Mouse (Mus musculus) heart, embryonic 11.5 days (tissue): ENCODE results near the gene Ndufs1. TPM values are rescaled to one million over a fixed set of nuclear protein-coding genes. Genes with fewer than 3 reads are reported as not detected.

Experiments used
- ATAC-seq: fragments of 200-750 bp; cut with Nextera tagmentation; replicated peaks from 2 replicates; pipeline ENCODE4 v1.8.0; 2017; ENCODE audit warnings: moderate library complexity; ENCODE audit not compliant: insufficient number of reproducible peaks, low FRiP score, low TSS enrichment
- H3K27ac ChIP-seq: fragments of 300-500 bp; sonication (generic); 2 replicates; pipeline ENCODE4 v1.5.1; 2014; ENCODE audit warnings: mild to moderate bottlenecking, low read depth, low read length
- H3K27me3 ChIP-seq: fragments of 300-500 bp; sonication (generic); 2 replicates; pipeline ENCODE4 v1.6.1; 2014; ENCODE audit warnings: mild to moderate bottlenecking, low read length, mixed read lengths; ENCODE audit not compliant: control insufficient read depth, insufficient read depth
- H3K36me3 ChIP-seq: fragments of 300-500 bp; sonication (generic); 2 replicates; pipeline ENCODE4 v1.6.1; 2014; ENCODE audit warnings: mild to moderate bottlenecking, low read length, moderate library complexity, mixed read lengths; ENCODE audit not compliant: control insufficient read depth, insufficient read depth
- H3K4me1 ChIP-seq: fragments of 300-500 bp; sonication (generic); 2 replicates; pipeline ENCODE4 v1.6.1; 2014; ENCODE audit warnings: low read length; ENCODE audit not compliant: control insufficient read depth, insufficient read depth
- H3K4me2 ChIP-seq: fragments of 300-500 bp; sonication (generic); 2 replicates; pipeline ENCODE4 v1.6.1; 2014; ENCODE audit warnings: mild to moderate bottlenecking, moderate library complexity
- H3K4me3 ChIP-seq: fragments of 300-500 bp; sonication (generic); 2 replicates; pipeline ENCODE4 v1.5.1; 2014; ENCODE audit warnings: low read depth, low read length
- H3K9ac ChIP-seq: fragments of 300-500 bp; sonication (generic); 2 replicates; pipeline ENCODE4 v1.6.1; 2014; ENCODE audit warnings: mild to moderate bottlenecking, low read depth, low read length, moderate library complexity
- H3K9me3 ChIP-seq: fragments of 300-500 bp; sonication (generic); replicated peaks from 2 replicates; pipeline ENCODE4 v1.6.1; 2016; ENCODE audit warnings: low read length; ENCODE audit not compliant: control insufficient read depth
- WGBS: fragments of 180-500 bp; shearing (Covaris S2); extraction: QIAGEN DNeasy Blood & Tissue Kit; methylation state at CpG from one replicate; pipeline ENCODE4 v1.1.7; 2014; ENCODE audit not compliant: insufficient replicate concordance; 5-methylcytosine and 5-hydroxymethylcytosine counted together
- polyA plus RNA-seq: library from polyadenylated mRNA; unstranded; fragments of >200 nt; fragmentation: Nextera tagmentation; extraction: Ambion mirVana; gene quantifications from 2 replicates; pipeline ENCODE4 v1.2.1, GENCODE M21; 2014

Ndufs1 gene
- polyA plus RNA-seq, 1 experiment from 2014 or later = 285 TPM

DNA sequence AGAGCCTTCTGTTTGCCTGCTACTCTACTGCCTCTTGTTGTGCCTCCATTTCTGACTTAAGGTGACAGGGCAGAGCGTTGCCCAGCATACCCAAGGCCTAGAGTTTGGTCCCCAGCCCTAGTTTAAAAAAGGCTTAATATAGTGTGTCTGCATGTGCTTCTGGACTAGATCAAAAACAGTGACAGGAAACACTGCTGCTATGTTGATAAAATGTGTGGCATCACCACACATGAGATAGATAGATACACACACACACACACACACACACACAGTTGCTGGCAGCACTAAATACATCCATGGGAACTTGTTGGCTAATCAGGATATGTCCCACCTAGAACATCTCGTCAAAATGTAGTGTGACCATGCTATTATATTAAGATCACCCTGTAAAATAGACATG is 56.3 kb downstream of the Ndufs1 start:
- no peak overlapping the region for H3K9ac ChIP-seq
- no peak for ATAC-seq
- no peak overlapping the region for H3K27ac ChIP-seq
- no peaks in the 10 kb centered on the region for H3K9me3 ChIP-seq
- no peak overlapping the region for H3K4me3 ChIP-seq
- H3K36me3 ChIP-seq = peaks cover 31% of the 10 kb centered on the region
- no peaks in the 10 kb centered on the region for H3K27me3 ChIP-seq
- WGBS = 93% methylated on average over 2 of the region's 2 CpGs
- no peaks in the 10 kb centered on the region for H3K4me1 ChIP-seq
- no peak overlapping the region for H3K4me2 ChIP-seq

DNA sequence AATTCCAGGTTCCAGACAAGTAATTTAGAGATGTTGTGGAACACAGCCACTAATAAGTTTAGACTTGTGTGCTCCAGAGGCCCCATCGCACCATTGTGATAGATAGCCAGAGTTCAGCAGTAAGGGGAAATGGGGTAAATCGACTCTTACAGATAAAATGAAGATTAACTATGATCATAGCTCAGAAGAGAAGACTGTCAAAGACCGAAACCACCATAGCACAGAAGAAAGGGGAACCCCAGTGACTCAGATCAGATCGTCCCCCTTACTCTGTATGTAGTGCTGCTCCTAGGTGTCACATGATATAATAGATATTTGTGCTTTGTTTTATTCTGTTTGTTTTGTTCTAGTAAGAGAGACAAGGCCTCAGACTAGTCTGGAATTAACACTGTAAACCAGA is 57.0 kb downstream of the Ndufs1 start:
- Histone ChIP-seq H3K4me1 (no peaks in the 10 kb centered on the region), H3K4me2 (no peak overlapping the region), H3K9me3 (no peaks in the 10 kb centered on the region), H3K9ac (no peak overlapping the region), H3K27ac (no peak overlapping the region), H3K27me3 (no peaks in the 10 kb centered on the region), H3K4me3 (no peak overlapping the region), H3K36me3 (peaks cover 31% of the 10 kb centered on the region)
- no peak for ATAC-seq
- 89% methylated on average over 4 of the region's 4 CpGs for WGBS

DNA sequence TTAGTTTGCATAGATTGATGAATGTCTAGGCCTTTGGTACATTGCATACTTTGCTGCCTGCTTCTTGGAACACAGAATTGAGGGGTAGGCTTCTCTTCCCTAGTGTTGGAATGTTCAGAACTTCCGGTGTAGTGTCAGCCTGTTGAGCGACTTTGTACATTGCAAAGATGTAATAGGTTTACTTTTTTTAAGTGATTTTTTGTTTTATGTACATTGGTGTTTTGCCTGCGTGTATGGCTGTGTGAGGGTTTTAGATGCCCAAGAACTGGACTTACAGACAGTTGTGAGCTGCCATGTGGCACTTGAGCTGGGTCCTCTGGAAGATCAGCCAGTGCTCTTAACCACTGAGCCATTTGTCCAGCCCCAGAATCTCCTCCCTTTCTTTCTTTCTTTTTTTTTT is 61.1 kb downstream of the Ndufs1 start:
- Histone ChIP-seq H3K4me1 (peaks cover 5% of the 10 kb centered on the region), H3K9ac (peak overlapping the region; percentile 100), H3K27me3 (no peaks in the 10 kb centered on the region), H3K27ac (peak overlapping the region; percentile 99; the same call in 1 of the 2 replicates), H3K4me3 (peak overlapping the region; percentile 96), H3K4me2 (peak overlapping the region; percentile 81), H3K9me3 (no peaks in the 10 kb centered on the region), H3K36me3 (peaks cover 11% of the 10 kb centered on the region)
- no peak for ATAC-seq
- 43% methylated on average over 3 of the region's 3 CpGs for WGBS

DNA sequence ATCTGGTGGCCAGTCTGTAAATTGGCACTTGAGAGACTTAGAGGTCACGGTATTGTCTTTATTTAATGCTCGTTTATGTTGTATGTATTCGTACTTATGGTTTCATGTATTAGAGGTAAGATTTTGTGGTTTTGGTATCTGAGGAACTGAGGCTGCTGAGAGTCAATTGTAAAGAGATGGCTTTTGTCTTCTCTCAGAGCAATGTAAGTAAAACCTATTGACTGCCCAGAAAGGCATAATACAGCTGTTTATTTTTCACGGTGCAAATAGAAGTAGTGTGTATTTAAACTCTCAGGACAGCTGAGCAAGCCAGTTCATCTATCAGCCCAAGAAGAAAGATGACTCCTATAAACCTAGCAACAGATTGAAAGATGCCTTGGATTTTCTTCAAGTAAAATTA is 61.5 kb downstream of the Ndufs1 start:
- 34% methylated on average over 4 of the region's 4 CpGs for WGBS
- H3K27me3 ChIP-seq = no peaks in the 10 kb centered on the region
- H3K4me2 ChIP-seq = peak overlapping the region; percentile 81

DNA sequence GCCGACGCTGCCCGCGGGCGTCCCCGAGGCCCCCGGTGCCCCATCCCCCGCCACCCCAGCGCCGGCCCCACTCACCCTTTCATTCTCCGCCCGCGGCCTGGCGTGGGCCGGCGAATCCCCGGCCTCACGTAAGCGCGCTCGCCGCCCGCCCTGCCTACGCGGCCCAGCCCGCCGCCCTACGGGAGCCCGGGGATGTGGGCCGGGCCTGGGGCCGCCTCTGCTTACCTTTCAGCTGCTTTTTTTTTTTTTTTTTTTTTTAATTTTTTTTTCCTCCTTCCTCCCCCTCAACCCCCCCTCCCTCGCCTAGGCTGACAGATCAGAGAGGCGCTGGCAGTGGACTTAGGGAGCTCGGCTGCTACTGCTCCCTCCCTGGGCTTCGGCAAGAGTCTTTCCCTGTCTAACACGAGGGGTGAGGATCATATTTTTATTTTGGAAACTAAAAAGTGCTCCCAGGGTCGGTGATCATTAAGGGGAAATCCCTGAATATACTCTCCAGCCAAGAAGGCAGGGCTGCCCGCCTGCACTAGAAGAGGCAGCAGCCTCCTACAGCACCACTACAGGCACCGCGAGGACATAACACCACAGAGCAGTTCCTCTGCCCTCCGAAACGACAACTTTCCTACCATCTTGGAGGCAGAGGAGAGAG is 62.4 kb downstream of the Ndufs1 start, which contains the start of gene Ino80d:
TSS of gene Ino80d (minus strand) at position 532 of the 646 bp plus-strand sequence.
- H3K4me3 ChIP-seq = peak within 1 kb of the TSS; percentile 96
- H3K27ac ChIP-seq = peak within 1 kb of the TSS; percentile 99
- H3K4me1 ChIP-seq = peaks cover 9% of the 10 kb centered on the region
- peak within 1 kb of the TSS; percentile 81 for H3K4me2 ChIP-seq
- ATAC-seq = peak; percentile 81
- no peaks in the 10 kb centered on the region for H3K9me3 ChIP-seq
- H3K9ac ChIP-seq = peak within 1 kb of the TSS; percentile 100
- 0% methylated on average over 25 of the region's 42 CpGs for WGBS
- peaks cover 5% of the 10 kb centered on the region for H3K36me3 ChIP-seq
- no peaks in the 10 kb centered on the region for H3K27me3 ChIP-seq

More for the DNA sequence above, 61.5 kb downstream of the Ndufs1 start:
- Histone ChIP-seq H3K9me3 (no peaks in the 10 kb centered on the region), H3K4me3 (peak overlapping the region; percentile 96), H3K27ac (peak overlapping the region; percentile 99), H3K9ac (peak overlapping the region; percentile 100), H3K36me3 (peaks cover 6% of the 10 kb centered on the region), H3K4me1 (peaks cover 9% of the 10 kb centered on the region)
- ATAC-seq = no peak

DNA sequence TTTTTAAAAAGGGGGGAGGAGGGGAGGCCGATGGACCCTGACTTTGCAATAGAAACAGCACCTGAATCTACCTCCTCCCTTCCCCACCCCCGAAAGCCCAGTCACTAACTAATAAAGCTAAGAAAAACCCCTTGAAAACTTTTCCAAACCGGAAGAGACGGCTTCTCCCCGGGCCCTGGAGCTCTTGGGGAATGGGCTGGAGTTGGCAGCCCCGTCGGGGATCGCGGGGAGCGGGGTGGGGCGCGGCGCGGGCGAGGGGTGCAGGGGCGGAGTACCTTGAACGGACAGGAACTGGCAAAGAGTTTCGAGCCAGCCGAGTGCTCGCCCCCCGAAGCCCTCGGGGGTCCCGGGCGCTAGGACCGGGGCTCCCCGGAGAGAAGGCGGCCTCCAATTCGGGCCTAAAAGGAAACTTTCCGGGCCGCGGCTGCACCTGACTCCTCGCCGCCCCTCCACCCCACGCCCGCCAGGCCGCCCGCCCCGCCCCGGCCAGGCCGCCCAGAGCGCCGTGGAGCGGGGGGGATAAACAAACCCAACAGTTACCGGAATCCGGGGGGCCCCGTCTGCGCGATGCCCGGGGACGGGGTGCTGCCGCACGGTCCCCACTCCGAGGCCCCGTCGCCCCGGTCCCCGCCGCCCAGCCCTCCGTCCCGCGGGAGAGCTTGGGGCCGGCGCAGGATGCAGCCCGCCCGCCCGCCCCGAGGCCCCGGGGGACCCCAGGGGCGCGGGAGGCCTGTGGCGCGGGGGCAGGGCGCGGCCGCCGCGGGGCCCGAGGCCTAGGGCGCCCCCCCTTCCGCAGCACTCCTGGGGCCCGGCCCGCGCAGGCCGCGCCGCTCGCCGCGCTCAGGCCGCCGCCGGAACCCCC is 63.1 kb downstream of the Ndufs1 start:
- peak overlapping the region; percentile 96 for H3K4me3 ChIP-seq
- peak overlapping the region; percentile 100 for H3K9ac ChIP-seq
- peak overlapping the region; percentile 99 for H3K27ac ChIP-seq
- no peaks in the 10 kb centered on the region for H3K27me3 ChIP-seq
- H3K4me2 ChIP-seq = peak overlapping the region; percentile 81
- WGBS = under 1% methylated on average over 39 of the region's 92 CpGs
- peaks cover 4% of the 10 kb centered on the region for H3K36me3 ChIP-seq
- H3K4me1 ChIP-seq = peaks cover 9% of the 10 kb centered on the region
- ATAC-seq = peak; percentile 69
- no peaks in the 10 kb centered on the region for H3K9me3 ChIP-seq

DNA sequence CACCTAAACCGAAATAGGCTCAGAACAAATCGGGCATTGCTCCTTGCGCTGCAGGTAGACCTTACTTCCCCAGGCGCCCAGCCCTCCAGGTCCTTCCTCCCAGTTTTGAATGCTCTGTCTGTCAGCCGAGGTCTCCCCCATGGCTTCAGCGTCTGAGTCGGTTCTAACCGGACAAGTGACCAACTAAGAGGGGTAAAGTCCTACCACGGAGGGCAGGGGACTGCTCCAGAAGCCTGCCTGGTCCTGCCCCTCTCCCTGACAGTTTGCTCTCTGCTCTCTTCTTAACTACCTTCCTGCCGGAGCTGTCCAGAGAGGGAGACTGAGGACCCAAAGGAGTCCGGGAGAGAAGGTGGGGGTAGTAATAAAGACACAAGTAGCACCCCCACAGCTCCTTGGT is 63.8 kb downstream of the Ndufs1 start:
- Histone ChIP-seq H3K4me3 (peak overlapping the region; percentile 96), H3K27me3 (no peaks in the 10 kb centered on the region), H3K9ac (peak overlapping the region; percentile 100), H3K36me3 (no peaks in the 10 kb centered on the region), H3K27ac (peak overlapping the region; percentile 99), H3K9me3 (no peaks in the 10 kb centered on the region), H3K4me1 (peaks cover 12% of the 10 kb centered on the region), H3K4me2 (peak overlapping the region; percentile 81)
- WGBS = 4% methylated on average over 11 of the region's 11 CpGs
- no peak for ATAC-seq

DNA sequence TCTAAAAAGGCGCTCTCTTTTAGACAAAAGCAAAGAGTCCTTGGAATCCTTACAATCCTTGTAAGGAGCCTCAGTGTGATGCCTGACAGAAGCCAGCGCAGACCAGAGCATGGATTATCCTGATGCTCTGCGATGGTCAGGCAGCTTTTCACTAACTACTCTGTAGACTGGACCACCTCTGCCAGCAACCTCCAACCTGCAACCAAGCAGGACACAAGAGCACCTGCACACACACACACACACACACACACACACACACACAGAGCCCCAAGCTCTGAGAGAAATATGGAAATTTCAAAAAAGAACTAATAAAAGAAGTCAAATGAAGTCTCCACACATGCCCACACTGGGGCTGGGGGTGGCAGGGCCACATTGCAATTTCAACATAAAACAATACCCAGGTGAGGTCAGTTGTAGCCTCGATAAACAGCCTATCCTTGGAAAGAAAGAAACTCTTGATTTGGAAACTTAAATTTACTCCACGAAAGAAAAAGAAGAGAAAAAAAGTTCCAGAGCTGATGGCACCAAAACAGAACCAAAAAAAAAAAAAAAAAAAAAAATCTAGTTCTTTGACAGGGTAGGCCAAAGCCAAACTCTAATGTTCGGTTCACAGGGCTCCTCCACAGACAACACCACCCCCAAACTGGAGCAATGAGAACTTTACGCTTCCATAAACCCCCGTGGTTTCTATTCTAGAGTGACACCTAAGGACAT is 64.3 kb downstream of the Ndufs1 start:
- ATAC-seq = no peak
- Histone ChIP-seq H3K36me3 (no peaks in the 10 kb centered on the region), H3K9ac (peak overlapping the region; percentile 100), H3K27me3 (no peaks in the 10 kb centered on the region), H3K4me1 (peaks cover 16% of the 10 kb centered on the region), H3K4me3 (peak overlapping the region; percentile 96), H3K4me2 (peak overlapping the region; percentile 81), H3K27ac (peak overlapping the region; percentile 99), H3K9me3 (no peaks in the 10 kb centered on the region)
- WGBS = 46% methylated on average over 8 of the region's 8 CpGs
